Mouse (Mus musculus) urinary bladder, postnatal 25 days (tissue): ENCODE data around the gene Il17rc.

Experiments
- DNase-seq: peaks from one replicate; pipeline ENCODE4 v3.0.0; 2022; ENCODE audit warnings: low spot score

Il17rc gene

DNA sequence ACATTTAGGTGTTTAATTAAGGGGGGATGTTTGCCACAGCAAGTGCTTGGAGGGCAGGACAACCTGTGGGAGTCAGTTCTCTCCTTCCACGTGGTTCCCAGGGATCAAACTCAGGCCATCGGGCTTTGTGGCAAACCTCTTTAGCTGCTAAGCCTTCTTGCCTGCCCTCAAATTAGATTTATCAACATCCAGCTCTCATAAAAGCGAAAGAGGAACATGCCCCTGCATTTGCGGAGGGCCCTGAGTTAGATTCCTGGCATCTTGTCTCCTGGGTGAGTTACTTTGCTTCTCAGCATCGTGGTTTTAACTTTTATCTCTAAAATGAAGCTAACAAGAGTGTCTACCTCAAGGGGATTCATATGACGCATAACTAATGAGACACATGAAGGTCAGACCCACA, 28.1 kb downstream of the Il17rc start:
- no peak for DNase-seq

DNA sequence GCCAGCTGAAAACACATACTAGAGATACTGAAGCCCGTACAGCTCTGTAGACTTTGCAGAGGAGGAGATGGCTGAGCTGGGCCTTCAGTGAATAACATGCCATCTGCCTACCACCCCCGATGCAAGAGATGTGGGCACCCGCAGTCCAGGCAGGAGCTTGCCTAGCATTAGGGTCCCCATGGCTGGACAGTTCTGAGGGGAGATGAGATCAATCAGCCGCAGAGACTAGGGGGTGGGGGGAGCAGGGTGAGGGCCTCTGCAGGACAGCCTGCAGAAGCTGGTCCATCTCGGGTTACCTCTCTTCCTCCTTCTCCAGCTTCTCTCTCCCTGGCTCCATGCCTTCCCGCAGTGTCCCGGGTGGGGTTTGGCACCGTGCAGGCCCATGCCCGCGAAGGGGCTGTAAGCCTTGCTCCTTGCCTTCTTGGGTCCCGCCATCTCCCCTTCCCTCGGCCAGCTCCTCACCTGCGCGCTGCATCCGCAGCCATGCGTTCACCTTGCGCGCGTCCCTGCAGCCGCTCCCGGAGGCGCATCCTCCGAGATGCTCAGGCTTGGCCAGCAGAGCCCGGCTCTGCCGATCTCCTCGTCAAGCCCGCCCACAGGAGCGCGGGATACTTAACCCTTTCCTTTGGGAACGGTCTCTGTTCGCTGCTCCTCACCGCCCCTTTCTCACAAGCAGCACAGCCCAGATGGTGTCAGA, 30.3 kb downstream of the Il17rc start, which contains the start of gene Prrt3:
Gene Prrt3 (minus strand): TSS at position 544 of the 697 bp plus-strand sequence.
- no peak for DNase-seq

DNA sequence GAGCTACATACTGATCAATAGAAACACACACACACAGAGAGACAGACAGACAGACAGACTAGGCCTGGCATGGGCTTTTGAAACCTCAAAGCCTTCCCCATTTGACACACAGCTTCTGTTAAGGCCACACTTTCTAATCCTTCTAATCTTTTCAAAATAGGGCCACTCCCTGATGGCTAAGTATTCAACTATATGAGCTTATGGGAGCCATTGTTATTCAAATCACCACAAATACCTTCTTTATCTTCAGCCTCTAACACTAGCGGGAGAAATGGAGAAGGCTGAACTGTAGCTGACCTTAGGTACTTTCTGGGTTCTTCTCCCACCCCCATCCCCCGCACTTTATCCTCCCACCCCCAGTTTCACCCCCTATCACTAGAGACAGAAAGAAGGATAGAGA, 31.6 kb downstream of the Il17rc start:
- DNase-seq = no peak

DNA sequence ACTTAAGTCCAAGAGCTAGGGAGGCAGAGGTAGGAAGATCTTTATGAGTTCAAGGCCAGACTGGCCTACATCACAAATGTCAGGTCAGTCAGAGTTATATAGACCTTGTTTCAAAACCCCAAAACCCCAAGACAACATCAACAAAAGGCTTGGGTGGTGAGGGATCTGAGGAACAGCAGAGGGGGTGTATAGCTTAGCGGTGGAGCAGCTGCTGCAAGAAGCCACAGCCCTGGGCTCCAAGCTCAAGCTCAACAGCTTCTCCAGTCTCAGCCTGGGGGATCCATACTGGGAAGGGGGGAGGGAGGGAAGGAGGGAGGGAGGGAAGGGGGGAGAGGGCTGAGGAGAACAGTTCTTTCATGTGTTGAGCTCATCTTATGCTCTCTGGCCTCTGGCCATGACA, 34.5 kb downstream of the Il17rc start:
- DNase-seq = no peak

DNA sequence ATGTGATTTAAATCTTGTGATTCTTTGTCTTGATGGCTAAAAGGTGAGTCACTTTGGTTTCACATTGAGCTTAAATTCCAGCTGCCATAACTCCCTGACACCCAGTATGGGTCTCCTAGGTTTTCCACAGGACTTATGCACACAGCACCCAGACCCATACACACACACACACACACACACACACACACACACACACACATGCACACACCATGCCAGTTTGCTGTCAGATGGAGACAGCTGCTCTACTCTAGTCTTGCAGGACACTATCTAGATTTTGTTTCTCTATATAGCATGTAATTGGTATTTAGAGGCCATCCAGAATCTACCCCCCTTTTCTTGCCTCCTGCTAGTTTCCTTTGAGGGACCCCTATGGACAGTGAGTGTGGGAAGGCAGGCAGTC, 35.9 kb downstream of the Il17rc start:
- no peak for DNase-seq

DNA sequence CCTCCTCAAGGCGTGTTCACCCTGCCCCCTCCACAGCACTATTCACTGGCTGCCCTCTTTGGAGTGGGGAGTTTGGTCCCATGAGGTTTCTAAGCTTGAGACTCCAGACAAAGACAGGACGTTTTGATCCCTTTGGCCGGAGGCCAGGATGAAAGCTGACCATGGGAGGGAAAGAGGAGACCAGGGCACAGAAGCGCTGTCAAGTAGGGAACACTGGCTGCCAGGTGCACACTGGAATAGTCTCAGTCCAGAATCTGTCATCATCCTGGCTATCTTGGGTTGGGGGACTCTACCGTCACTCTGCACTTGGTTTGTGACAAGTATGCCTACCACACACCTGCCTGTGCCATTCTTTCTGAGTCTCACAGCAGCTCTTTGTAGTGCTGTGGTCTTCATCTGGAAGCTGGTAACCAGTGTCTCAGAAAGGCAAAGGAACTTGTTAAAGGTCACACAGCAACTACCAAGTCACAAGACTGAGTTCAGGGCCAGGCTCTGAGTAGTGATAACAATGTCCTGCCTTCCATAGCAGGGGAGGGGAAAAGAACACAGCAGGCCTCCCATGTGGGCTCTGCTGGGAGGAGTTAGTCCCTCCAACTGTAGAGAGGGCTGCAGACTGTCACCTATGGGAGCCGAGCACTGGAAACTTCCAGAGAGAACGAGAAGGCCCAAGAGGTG, 37.2 kb downstream of the Il17rc start:
- DNase-seq = no peak

DNA sequence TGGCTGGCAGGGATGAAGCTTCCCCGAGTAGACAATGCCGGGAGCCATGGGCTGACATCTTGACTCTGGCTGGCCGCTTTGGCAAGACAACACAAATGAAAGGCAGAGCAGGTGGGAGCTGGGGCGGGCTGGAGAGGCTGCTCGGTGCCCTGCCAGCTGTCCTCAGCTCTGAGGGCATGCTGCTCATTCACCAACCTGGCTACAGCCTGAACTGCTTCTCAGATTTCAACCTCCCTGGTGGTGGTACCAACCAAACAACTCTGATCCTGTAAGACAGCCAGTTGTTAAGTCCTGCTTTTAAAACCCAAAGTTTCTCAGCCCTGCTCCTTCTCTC, 37.7 kb downstream of the Il17rc start:
- no peak for DNase-seq

DNA sequence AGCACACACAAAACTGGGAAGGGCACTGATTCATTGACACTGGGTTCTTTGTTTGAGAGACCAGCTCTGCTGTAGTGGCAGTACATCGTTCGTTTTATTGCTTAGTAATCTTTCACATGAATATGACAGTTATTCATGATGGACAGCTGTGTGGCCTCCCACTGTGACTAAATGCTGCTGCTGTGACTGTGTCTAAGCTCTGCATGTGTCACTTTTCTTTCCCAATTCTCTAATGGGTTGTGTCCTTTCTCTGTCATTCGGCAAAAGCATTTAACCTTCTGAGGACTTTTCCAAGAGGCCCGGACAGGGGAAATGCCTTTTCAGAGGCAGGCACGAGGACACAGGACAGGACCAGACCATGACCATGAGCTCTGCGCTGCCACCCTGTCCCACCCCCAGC, 42.7 kb downstream of the Il17rc start:
- DNase-seq = no peak

DNA sequence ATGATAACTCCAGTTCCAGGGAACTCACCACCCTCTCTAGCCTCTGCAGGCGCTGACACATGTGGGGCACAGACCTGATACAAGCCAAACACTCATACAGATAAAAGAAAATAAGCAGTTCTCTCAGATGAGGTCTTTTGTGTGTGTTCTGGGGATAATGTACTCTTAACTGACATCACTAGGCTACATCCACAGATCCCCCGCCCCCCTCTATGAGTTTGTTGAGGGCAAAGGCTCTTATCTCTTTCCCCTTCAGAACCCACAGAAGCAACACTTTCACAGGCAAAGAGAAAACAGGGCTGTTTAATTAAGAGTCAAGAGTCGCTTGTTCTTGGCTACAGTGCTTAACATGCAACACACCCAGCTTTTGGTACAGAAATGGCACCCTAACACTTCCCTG, 43.4 kb downstream of the Il17rc start:
- DNase-seq = no peak

DNA sequence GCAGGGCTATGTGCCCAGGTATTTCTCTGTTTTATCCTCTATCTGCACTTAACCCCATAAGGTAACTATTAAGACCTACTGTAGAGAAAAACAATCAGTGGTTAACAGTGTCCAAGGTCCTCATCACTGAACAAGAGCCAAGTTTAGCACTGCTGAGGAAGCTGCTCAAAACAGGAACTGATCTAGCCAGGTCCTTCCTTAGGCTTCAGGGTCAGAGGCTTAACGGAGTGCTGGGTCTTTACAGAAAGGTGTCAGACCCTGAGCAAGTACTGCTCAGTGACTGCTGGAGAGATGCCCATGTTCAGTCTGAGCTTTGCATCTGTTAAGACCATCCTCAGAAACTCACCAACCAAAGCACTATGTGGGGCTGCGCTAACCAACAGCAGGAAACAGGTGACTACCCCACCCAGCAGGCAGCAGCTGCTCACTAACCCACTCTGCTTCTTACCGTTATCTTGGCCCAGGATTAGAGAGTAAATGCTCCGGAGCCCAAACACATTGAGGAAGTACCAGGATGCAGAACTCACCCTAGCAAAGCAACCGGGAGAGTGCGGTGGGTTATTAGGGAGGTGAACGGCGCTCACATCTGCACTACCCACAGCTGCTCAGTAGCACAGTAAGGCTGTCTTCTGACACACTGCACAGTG, 46.3 kb downstream of the Il17rc start:
- DNase-seq = no peak

DNA sequence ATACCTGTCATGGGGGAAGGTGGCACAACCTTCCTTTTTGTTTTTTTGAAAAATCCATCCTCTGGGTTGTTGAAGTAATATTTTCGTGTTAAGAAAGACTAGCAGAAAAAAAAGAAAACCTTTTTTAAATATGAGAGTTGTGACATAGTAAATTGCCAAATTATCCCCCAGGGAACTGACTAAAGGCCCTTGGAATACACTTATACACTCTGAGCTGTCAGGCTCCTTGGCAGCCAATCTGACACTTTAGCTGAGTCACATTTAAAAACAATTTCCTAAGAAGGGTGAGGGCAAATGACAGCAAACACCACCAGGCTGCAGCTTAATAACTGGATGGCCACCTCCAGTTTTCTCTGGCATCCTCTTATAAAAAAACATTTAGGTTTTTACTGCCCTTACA, 51.1 kb downstream of the Il17rc start:
- no peak for DNase-seq

DNA sequence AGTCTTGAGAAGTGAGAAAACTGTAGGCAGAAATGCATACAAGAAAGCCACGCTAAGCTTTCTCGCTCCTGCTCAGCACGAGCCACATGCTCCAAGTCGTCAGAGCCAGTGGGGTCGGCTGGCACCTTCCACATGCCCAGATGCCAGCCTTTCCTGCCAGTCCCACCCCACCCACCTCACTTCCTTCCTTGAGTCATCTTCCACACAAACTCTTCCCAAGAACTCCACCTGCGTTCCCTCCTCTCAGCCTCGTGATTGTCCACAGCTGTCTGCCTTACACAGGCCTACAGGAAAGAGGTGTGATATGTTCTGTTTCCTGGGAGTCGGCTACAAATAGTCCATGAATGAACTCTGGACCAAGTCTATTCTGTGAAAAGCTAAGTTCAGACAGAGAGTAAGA, 52.2 kb downstream of the Il17rc start:
- no peak for DNase-seq

DNA sequence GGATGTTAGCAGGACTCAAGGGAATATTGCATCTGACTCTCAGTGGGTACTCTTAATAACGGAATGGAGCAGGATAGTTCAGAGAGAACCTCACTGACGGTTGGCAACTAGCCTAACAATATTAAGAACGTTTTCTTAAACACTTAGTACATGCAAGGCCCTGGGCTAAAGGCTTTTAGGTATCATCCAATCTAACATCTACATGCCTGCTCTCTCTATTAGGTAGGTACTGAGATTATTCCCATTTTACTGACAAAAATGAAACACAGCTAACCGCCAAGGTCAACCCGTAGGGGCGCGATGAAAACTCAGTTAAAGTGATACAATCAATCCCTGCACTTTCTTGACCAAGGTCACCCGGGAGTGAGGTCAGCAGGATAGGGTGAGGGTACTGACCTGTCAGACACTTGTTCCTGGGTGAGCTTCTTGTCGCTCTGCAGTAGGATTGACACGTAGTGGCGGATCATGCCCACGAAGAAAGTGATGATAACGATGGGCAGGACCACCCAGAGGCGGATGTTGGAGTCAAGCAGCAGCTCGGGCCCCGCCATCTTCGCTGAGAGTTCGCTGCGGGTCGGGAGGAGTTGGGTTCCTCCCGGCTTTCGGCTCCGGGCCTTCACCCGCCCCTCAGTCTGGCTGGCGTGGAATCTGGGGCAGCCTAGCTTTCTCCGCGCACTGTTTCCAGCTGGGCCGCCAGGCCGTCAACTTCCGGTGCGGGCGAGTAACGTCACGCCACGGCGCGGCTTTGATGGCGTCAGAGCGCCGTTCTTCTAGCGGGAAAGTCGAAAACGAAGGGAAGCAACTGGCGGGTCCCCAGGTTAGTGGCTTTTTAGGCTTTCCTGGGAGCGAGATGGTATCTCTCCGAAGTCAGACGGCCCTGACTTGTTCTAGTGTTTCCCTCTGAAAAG, 60.0 kb downstream of the Il17rc start, which contains the start of the genes Emc3 and Fancd2:
Gene Emc3 (minus strand): TSS at position 721 of the 908 bp plus-strand sequence.
Gene Fancd2 (plus strand): TSS at position 751 of the 908 bp plus-strand sequence.
- peak; percentile 94 for DNase-seq

DNA sequence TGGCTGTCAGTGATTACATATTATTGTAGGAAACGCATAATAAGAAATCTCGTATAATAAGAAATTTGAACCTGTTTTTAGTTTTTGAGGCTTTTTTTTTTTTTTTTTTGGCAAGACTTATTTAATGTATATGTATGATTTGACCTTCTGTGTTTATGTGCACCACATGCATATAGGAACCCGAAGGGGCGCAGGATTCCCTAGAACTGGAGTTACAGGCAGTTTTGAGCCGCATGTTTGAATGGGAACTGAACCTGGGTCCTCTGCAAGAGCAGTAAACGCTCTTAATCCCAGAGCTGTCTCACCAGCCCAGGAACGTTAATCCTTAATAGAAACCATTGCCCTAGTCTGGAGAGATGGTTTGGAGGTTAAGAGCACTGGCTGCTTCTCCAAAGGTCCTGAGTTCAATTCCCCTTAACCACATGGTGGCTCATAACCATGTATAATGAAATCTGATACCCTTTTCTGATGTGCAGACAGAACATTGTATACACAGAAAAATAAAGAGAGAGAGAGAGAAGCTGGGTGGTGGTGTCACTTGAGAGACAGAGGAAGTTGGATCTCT, 60.7 kb downstream of the Il17rc start:
- no peak for DNase-seq
